Mouse (Mus musculus): Measurements from ENCODE around the gene Mfsd14a.

The Mfsd14a gene

DNA sequence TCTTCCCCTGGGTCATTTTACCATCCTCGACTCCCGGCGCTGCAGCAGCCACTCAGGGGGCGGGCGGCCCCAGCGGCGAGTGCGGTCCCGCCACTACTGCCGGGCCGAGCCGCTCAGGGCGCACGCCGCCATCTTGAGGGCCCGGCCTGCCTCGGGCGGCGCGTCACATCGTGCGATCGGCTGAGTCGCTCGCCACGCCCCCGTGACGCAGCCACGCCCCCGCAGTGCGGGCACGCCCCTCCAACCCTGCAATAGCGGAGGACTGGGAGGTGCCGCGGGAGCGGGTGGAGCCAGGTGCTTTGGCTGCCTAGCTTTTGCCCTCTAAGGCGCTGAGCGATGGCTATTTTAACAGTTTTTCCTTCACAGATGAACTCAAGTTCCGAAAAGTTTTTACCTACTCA, at the start of gene Mfsd14a:
TSS of gene Mfsd14a (minus strand) at position 215 of the 401 bp plus-strand sequence.
- peak; percentile 94 for DNase-seq (ENCODE audit: low read depth, low spot score)

DNA sequence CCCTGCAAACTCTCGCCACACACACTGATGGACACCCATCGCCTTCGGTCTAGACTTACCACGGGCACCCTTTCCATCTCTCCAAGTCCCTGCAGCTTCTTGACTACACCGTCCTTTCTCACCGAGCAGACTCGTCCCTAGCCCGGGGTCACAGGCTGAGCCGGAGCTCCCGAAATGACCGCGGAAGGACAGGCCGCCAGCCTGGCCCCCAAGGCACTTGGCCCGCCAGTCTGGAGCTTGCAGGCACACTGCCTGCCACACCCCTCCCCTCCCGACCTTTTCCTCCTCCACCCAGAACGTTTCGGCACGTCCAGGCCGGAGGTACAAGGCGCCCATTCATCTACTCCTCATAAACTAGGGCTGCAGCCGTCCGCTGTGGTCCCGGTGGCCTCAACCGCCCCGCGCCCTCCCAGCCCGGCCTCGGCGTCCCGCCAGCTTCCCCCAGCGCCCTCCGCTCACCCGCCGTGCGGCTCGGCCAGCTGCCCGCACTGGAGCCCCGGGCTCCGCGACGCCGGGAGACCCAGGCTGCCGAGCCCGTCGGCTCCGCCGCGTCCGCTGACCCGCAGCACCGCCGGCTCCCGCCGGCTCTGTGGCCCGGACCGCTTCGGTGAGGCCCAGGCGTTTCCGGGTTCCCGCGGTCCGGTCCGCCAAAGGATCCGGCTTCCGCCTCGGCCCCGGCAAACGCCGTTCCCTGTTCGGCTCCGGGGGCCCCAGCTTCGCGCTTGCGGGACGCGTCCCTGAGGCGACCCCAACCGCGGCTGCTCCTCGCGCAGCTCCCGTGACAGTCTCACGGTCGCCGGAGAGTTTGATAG, 49.4 kb upstream of the Mfsd14a start:
- DNase-seq (ENCODE audit: low read depth, low spot score), result peak; percentile 50

DNA sequence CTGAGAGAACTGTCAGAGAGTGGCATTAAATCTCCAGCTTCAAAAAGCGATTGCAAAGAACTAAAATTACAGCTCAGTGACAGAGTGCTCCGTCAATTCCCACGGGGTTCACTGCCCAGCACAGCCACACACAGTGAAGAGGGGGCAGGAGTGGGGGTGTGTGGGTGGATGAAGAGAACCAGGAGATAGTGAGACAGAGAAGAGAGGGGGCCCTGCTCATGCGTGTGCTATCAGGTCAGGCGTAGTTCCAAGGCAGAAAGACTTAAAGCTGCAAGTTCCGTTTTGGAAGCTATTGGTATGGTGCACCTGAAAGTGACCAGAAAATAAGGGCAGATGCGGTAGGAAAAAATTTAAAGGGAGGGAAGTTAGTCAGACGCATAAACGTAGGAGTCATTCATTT, 48.5 kb upstream of the Mfsd14a start:
- no peak for DNase-seq (ENCODE audit: low read depth, low spot score)

DNA sequence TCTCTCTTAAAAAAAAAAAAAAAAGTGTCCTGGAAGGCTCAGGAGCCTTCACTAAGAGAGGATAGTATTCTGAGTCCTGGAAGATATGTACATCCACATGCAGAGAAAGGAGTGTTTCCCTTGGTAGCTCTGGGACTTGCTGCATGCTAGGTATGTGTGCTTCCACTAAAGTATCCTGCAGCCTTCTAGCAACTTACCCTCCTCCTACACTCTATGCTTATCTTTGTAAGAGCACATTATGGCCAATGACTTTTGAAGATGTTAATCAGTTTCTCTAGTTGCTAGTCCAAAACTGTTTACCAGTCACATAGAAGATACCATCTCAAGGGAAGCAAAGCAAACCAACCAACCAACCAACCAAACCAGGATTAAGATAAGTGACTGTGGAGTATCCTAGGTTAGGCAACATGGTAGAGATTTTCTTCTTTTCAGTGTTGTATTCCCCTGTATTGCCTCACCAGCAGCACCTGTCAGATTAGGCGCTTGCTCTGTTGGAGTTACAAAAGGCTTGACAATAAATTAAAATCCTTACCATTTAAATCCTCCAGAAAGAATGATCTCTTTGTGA, 43.2 kb upstream of the Mfsd14a start:
- DNase-seq (ENCODE audit: low read depth, low spot score), result no peak

DNA sequence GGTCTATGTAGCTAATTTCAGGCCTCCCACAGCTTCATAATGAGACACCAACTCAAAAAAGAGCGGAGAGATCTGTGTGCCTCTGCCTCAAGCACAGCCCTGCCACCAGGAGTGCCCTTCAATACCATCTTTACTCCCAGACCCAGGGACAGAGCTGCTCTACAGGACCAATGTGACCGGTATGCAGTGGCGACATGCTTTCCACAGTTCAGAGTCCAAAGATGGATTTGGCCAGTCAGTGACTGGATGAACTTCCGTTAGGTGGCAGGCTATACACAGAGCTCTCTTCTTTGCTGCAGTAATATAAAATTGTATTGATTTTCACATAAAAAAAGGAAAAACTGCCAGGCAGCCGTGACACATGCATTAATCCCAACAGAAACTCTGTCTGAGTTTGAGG, 41.4 kb upstream of the Mfsd14a start:
- DNase-seq (ENCODE audit: low read depth, low spot score), result no peak

DNA sequence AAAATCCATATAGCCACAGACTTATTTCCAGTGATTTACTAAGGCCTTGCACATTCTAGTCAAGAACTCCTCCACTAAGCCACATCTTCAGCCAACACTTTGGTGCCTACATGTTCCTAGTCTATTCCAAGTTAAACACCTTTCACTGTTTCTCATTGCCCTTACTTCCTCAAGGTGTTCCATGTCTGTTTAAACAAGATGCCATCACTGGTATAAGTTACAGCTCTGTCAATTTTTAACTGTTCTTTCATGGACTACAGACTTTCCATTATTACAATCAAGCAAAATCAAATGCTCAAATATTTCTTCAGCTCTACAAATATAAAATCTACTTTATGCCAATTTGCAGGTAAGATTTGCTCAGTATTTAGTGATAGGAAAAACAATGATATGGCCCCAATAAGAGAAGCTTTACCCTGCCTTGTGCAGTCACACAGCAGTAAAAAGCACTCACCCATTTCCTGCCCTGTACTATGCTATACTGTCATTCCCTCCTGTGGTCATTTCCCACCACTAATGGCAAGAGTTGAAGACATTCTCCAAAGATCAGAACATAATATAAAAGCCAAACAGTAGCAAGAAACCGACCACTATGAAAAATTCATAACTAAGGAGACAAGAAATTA, 40.3 kb upstream of the Mfsd14a start:
- DNase-seq (ENCODE audit: low read depth, low spot score), result no peak

DNA sequence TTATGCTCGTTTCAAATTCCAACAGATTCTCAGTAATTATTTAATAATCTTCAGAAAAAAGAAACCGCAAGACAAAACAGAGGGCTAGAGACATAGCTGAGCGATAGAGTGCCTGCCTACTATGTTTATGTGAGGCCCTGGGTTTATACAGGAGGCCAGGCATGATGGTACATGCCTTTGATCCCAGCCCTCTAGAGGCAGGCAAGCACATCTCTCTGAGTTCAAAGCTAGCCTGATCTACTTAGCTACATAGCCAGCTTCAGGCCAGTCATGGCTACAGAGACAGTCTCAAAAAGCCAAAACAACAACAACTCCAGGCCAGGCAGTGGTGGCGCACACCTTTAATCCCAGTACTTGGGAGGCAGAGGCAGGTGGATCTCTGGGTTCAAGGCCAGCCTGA, 39.1 kb upstream of the Mfsd14a start:
- peak; percentile 64 for DNase-seq (ENCODE audit: low read depth, low spot score)

DNA sequence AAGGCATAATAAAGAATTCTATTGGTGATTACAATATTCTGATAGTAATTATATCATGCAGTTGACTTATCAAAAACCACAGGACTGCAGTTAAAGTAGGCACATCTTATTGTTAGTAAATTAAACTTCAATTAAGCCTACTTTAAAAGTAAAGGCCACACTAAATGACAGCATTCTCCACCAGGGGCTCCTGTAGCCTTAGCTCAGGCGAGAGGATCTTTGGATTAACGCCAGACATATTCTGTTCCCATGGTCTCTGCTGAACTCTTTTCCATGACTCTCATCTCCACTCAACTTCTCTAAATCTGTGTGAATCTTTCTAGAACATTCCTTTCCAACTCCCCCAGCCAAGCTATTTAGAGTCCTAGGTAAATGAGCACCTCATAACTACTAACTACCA, 36.3 kb upstream of the Mfsd14a start:
- no peak for DNase-seq (ENCODE audit: low read depth, low spot score)

DNA sequence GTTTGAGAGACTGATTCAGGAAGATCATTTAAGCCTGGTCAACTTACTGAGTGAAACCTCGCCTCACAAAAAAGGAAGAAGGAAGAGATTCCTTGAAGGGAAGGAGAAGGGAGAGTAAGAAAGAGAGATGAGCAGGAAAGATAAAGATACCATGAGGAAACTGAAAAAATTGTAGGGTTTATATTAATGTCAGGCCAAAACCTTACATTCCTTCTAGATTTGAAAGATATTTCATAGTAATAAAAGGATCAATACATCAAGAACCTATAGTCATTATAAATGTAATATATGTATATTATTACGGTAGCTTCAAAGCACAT, 33.1 kb upstream of the Mfsd14a start:
- no peak for DNase-seq (ENCODE audit: low read depth, low spot score)

DNA sequence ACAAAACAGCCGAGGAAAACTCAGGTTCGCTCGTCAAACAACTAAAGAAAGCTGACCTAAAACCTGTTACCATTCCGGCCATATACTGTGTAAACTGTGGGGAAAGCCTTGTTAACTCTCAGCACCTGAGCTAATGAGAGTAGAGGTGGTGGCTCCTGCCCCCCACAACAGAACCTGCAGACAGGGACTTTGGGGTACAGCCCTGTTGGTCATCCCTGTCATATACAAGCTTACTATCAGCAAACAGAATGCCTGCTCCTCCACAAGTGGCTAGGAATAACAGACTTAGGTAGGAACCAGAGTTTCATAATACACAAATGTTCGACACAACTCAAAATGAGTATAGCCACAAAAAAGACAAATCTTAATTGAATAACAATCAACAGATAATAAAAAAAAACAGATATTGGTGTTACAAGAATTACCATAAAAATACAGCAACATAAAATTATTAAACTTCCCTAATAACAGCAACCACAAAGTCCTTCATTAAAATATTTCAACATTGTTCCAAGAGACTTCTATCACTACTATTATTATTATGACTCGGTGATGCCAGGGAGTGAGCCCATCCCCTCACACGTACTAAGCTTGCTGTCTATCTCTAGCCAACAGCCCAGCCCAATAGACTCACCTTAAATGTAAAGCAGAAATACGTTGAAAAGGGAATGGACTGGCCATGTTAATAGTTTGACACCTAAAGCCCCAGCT, 32.6 kb upstream of the Mfsd14a start:
- DNase-seq (ENCODE audit: low read depth, low spot score), result no peak

DNA sequence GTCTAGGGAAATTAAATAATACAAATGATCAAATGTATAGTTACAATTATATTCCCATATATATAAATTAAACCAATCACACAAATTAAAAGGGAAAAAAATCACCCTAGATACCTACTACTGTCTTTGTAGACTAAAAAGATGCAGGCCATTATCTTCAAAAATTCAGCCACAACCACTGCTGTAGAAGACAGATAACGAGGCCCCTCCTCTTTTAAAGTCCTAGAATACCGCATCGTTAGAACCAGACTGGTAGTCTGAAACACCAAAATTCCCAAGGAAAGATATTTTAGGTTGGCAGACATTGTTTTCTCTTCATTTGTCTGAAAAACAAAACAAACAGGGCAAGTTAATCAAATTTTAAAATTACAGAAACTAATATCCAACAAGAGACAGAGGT, 31.8 kb upstream of the Mfsd14a start:
- DNase-seq (ENCODE audit: low read depth, low spot score), result no peak

DNA sequence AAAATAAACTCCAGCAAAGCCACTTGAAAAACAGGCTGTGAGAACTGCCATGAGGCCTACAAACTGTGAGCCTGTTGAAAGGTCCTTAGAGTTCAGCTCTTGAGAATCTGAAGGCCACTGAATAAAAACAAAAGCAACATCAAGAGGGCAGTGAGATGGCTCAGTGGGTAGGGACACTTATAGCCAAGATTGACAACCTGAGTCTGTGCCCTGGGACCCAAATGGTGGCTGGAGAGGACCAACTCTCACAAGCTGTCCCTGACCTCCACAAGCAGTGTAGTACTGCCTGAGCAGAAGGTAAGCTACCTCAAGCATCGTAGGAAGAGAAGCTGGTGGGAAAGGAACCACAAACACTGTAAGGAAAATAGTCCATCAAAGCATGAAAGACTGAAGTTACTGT, 18.7 kb upstream of the Mfsd14a start, which contains the start of gene Gm43191:
TSS of gene Gm43191 (minus strand) at position 101 of the 400 bp plus-strand sequence.
- no peak for DNase-seq (ENCODE audit: low read depth, low spot score)

DNA sequence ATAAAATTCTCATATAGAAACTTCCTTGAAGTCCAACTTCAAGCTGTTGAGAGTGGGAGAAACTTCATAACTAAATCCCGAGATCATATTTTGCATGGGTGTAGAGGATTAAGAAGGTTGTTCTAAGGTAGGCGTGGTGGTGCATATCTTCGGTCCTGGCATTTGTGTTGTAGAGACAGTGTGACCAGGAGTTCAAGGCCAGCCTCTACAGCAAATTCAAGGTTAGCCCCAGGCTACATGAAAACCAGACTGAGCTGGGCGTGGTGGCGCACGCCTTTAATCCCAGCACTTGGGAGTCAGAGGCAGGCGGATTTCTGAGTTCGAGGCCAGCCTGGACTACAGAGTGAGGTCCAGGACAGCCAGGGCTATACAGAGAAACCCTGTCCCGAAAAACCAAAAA, 1.8 kb upstream of the Mfsd14a start:
- DNase-seq (ENCODE audit: low read depth, low spot score), result peak; percentile 83

DNA sequence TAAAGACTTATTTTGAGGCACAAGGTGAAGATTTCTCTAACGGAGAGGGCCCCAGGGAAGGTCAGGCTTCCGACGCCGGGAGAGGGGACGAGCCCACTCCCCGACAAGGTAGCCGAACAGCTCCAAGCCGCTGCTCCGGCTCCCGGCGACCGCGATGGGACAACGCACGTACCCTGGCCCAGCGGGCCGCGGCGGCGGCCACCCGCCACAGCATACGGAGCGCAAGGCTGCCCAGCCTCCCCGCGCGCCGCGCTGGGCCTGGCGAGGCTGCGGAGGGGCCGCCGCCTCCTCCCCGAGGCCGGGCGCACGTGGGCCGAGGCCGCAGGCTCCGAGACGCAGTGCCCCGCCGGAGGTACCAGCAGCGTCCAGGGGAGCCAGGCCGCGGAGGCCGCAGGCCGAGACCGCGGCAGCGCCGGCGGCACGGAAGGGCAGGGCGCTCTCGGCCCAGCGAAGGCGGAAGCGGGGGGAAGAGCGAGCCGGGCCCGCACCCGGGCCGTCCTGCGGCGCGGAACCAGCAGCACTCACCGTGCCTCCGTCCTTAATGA, 535 bp downstream of the Mfsd14a start:
- DNase-seq (ENCODE audit: low read depth, low spot score), result no peak

DNA sequence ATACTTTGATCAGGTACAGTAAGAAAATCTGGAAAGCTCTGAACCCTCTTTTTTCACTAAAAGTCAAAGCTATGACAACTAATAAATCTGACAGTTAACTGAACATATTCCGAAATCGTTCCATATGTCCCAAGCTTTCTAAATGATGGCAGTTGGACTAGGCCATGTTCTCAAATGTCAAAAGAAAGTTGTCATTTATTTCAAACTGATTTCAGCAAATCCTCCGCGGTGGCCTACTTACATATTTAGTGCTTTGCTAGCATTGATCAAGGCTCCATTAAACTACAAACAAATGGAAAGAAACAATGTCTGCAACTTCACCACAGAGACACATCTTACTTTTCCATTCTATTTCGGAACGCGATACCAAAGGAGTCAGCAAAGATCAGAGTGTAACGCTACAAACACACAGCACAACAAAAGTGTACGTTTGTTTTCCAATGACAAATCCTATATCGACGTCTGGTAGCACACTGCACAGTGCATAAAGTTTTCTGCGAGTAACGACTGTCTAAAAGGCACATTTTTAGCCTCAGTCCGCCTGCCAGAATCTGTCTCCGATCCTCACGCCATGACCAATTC, 1.1 kb downstream of the Mfsd14a start:
- no peak for DNase-seq (ENCODE audit: low read depth, low spot score)

DNA sequence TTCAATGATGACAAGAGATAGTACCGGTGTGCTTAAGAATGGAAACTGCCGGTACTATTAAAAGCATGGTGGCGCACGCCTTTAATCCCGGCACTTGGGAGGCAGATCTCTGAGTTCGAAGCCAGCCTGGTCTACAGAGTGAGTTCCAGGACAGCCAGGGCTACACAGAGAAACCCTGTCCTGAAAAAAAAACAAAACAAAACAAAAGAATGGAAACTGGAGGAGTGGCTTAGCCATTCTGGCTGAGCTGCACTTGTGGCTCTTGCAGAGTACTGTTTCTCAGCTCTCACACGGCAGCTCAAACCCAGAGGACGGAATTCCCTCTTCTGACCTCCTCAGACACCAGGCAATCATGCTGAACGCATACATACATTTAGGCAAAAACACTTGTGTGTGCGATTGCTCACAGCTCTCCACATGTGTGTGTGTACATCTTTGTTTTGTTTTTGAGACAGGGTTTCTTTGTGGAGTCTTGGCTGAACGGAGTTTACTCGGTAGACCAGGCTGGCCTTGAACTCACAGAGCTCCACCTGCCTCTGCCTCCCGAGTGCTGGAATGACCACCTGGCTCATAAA, 2.5 kb downstream of the Mfsd14a start:
- no peak for DNase-seq (ENCODE audit: low read depth, low spot score)

DNA sequence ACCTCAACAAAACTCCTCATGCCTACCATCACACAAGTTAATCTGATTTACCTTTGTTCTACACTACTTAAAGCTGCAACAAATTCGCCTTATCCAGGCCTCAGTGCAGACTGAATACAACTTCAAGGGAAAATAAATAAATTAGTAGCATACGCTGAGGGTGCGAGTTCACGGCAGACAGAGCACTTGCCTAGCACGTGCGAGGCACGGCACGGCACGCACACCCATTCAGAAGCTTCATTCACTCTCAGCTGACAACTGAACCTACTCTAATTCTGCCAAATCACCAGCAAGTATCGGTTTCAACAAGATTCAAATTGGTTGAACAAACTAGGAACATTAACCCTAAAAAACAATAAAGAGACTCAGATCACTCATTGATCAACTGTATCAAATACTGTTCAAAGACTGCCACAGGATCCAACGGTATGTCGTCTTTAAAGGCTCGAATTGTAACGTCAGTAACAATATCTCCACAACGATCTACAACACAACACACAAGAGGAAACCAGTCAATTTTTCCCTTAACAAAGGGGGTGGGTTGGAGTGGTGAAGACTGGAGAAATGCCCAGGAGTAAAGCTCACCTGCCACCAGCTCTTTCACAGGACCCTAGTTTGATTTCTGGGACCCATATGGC, 3.4 kb downstream of the Mfsd14a start:
- DNase-seq (ENCODE audit: low read depth, low spot score), result no peak

DNA sequence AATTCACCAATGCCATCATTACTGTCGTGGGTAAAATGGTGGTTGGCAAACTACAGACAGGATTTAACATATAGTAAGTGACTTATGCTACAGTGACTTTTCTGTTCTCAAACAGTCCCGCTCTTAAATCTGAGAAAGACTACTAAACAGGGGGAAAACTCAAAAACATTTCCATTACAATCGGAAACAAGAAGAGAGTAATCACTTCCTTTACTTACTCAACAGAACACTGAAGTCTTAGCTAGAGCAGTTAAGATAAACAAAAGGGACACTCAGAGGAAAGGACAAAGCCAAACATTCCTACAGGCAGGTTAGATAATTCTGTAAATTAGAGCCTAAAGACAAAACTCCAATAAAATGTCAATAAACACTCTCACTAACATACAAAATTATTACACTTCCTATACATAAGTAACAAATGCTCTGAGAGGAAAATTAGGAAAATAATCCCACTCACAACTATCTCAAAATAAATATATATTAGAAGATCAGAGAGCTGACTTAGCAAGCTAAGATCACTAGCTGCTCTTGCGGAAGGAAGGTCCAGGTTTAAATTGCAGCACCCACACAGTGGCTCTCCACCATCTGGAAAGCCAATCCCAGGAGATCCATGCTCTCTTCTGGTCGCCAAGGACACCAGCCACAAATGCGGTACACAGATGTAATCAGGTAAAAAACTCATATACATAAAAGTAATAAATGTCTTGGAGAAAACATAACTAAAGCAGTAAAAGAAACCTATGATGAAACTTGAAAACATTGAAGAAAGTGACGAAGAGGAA, 6.1 kb downstream of the Mfsd14a start:
- DNase-seq (ENCODE audit: low read depth, low spot score), result peak; percentile 90

DNA sequence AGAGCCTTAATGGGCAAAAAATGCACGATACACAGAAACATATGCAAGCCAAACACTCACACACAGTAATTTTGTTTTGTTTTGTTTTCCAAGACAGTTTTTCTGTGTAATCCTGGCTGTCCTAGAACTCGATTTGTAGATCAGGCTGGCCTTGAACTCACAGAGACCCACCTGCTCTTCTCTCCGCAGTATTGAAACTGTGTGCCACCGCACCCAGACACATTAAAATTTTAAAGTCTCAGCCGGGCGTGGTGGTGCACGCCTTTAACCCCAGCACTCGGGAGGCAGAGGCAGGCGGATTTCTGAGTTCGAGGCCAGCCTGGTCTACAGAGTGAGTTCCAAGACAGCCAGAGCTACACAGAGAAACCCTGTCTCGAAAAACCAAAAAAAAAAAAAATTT, 8.4 kb downstream of the Mfsd14a start:
- peak; percentile 77 for DNase-seq (ENCODE audit: low read depth, low spot score)

DNA sequence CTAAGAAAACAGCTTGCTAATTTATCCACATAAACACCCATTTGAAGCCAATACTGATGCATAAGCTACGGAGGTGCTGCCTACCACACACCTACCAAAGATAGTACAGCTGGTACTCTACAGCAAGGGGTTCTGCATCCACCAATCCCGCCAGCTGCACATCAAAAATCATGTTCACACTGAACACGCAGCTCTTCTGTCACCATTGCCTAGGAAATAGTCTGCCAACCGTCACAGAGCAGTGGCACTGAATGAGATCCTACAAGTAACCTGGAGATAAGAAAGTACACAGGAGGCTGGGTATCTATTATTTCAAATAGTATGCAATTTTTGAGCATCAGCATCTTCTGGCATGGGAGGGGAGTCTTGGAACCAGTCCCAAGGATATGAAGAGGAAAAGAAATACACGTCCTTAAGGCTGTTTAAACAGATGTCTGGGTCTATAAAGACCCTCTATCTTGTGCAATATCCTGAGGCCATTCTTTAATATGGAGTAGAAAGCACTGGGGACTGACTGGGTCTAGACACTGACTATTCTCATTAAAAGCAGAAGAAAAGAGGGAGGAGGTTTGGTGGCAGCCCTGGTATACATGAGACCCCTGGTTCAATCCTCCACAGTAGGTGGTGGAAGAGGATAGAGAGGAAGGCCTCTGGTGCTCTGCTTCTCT, 9.1 kb downstream of the Mfsd14a start:
- DNase-seq (ENCODE audit: low read depth, low spot score), result no peak
